Mouse (Mus musculus): Measurements from ENCODE around the gene Dbh. TPM values are rescaled to one million over a fixed set of nuclear protein-coding genes. Genes with fewer than 3 reads are reported as not detected.

The Dbh gene
- polyA plus RNA-seq (2014; fragmentation: Nextera tagmentation; extraction: Ambion mirVana): 0.20 and 0.75 TPM in 2 replicates

- TF ChIP-seq CTCF (IDR thresholded peaks at IDR 0.05; ENCODE audit: low read depth): no peak
Observed at GRCm38 (mm10) chr2:27164796-27165590, at the start of gene Dbh. Dbh (plus strand) TSS chr2:27165233.

GRCm38 (mm10) chr2:27118452-27118851 lies 46.6 kb upstream of the Dbh start:
- H3K36me3 ChIP-seq (ENCODE audit: insufficient read depth): no peaks in the 10 kb centered on the region
- no peak overlapping the region for H3K4me2 ChIP-seq
- DNase-seq: peak; percentile 27
- 33% methylated on average over 4 of the region's 4 CpGs for WGBS
- H3K27ac ChIP-seq (ENCODE audit: low read depth): no peak overlapping the region
- peaks cover 23% of the 10 kb centered on the region; the same call in 1 of the 2 replicates for H3K4me1 ChIP-seq (ENCODE audit: insufficient read depth)
- ATAC-seq (ENCODE audit: insufficient read depth): no peak
- TF ChIP-seq CTCF (IDR thresholded peaks at IDR 0.05; ENCODE audit: low read depth): no peak
- no peaks in the 10 kb centered on the region for H3K9me3 ChIP-seq (ENCODE audit: low read depth, low read length)
- no peak overlapping the region for H3K4me3 ChIP-seq (ENCODE audit: low read depth, low read length)
- H3K9ac ChIP-seq: no peak overlapping the region
- no peaks in the 10 kb centered on the region for H3K27me3 ChIP-seq (ENCODE audit: insufficient read depth, low read length)

More at GRCm38 (mm10) chr2:27164796-27165590, at the start of gene Dbh:
- Histone ChIP-seq H3K9me3 (ENCODE audit: low read depth, low read length) (no peaks in the 10 kb centered on the region), H3K27me3 (ENCODE audit: insufficient read depth, low read length) (no peaks in the 10 kb centered on the region), H3K4me2 (no peak within 1 kb of the TSS), H3K27ac (ENCODE audit: low read depth) (no peak within 1 kb of the TSS), H3K9ac (no peak within 1 kb of the TSS), H3K4me1 (ENCODE audit: insufficient read depth) (no peaks in the 10 kb centered on the region), H3K36me3 (ENCODE audit: insufficient read depth) (no peaks in the 10 kb centered on the region), H3K4me3 (ENCODE audit: low read depth, low read length) (no peak within 1 kb of the TSS)
- ATAC-seq (ENCODE audit: insufficient read depth) (no peak), DNase-seq (no peak)
- WGBS: 70% methylated on average over 12 of the region's 12 CpGs

GRCm38 (mm10) chr2:27119766-27120165 lies 45.3 kb upstream of the Dbh start:
- peaks cover 23% of the 10 kb centered on the region; the same call in 1 of the 2 replicates for H3K4me1 ChIP-seq (ENCODE audit: insufficient read depth)
- no peak for TF ChIP-seq CTCF (IDR thresholded peaks at IDR 0.05; ENCODE audit: low read depth)
- H3K9me3 ChIP-seq (ENCODE audit: low read depth, low read length): no peaks in the 10 kb centered on the region
- H3K4me3 ChIP-seq (ENCODE audit: low read depth, low read length): no peak overlapping the region
- H3K36me3 ChIP-seq (ENCODE audit: insufficient read depth): no peaks in the 10 kb centered on the region
- DNase-seq (no peak), ATAC-seq (ENCODE audit: insufficient read depth) (peak; percentile 28; the same call in 1 of the 2 replicates)
- H3K27me3 ChIP-seq (ENCODE audit: insufficient read depth, low read length): no peaks in the 10 kb centered on the region
- 80% methylated on average over 2 of the region's 2 CpGs for WGBS
- no peak overlapping the region for H3K4me2 ChIP-seq
- peak overlapping the region; percentile 69 for H3K27ac ChIP-seq (ENCODE audit: low read depth)
- H3K9ac ChIP-seq: no peak overlapping the region

GRCm38 (mm10) chr2:27120241-27120641 lies 44.8 kb upstream of the Dbh start:
- H3K4me2 ChIP-seq: no peak overlapping the region
- DNase-seq (peak; percentile 88), ATAC-seq (ENCODE audit: insufficient read depth) (peak; percentile 94)
- H3K27ac ChIP-seq (ENCODE audit: low read depth): peak overlapping the region; percentile 69; the same call in 1 of the 2 replicates
- no peak for TF ChIP-seq CTCF (IDR thresholded peaks at IDR 0.05; ENCODE audit: low read depth)
- no peak overlapping the region for H3K9ac ChIP-seq
- no peaks in the 10 kb centered on the region for H3K9me3 ChIP-seq (ENCODE audit: low read depth, low read length)
- 39% methylated on average over 8 of the region's 8 CpGs for WGBS
- peaks cover 23% of the 10 kb centered on the region; the same call in 1 of the 2 replicates for H3K4me1 ChIP-seq (ENCODE audit: insufficient read depth)
- no peaks in the 10 kb centered on the region for H3K36me3 ChIP-seq (ENCODE audit: insufficient read depth)
- H3K4me3 ChIP-seq (ENCODE audit: low read depth, low read length): no peak overlapping the region
- no peaks in the 10 kb centered on the region for H3K27me3 ChIP-seq (ENCODE audit: insufficient read depth, low read length)

- Histone ChIP-seq H3K27me3 (ENCODE audit: insufficient read depth, low read length) (no peaks in the 10 kb centered on the region), H3K9me3 (ENCODE audit: low read depth, low read length) (no peaks in the 10 kb centered on the region), H3K4me1 (ENCODE audit: insufficient read depth) (peaks cover 23% of the 10 kb centered on the region; the same call in 1 of the 2 replicates), H3K9ac (no peak overlapping the region), H3K27ac (ENCODE audit: low read depth) (peak overlapping the region; percentile 42; the same call in 1 of the 2 replicates), H3K36me3 (ENCODE audit: insufficient read depth) (no peaks in the 10 kb centered on the region), H3K4me3 (ENCODE audit: low read depth, low read length) (no peak overlapping the region), H3K4me2 (no peak overlapping the region)
- DNase-seq (peak; percentile 60), ATAC-seq (ENCODE audit: insufficient read depth) (0 out of 2 replicates have a peak, but pooled peaks have one; percentile 2)
- no peak for TF ChIP-seq CTCF (IDR thresholded peaks at IDR 0.05; ENCODE audit: low read depth)
- WGBS: 25% methylated on average over 9 of the region's 9 CpGs
Observed at GRCm38 (mm10) chr2:27121626-27122355, 43.2 kb upstream of the Dbh start.

- H3K27me3 ChIP-seq (ENCODE audit: insufficient read depth, low read length): no peaks in the 10 kb centered on the region
- no peak for TF ChIP-seq CTCF (IDR thresholded peaks at IDR 0.05; ENCODE audit: low read depth)
- peaks cover 23% of the 10 kb centered on the region; the same call in 1 of the 2 replicates for H3K4me1 ChIP-seq (ENCODE audit: insufficient read depth)
- H3K9me3 ChIP-seq (ENCODE audit: low read depth, low read length): no peaks in the 10 kb centered on the region
- no peak for ATAC-seq (ENCODE audit: insufficient read depth)
- H3K9ac ChIP-seq: no peak overlapping the region
- H3K36me3 ChIP-seq (ENCODE audit: insufficient read depth): no peaks in the 10 kb centered on the region
- peak overlapping the region; percentile 36; the same call in 1 of the 2 replicates for H3K27ac ChIP-seq (ENCODE audit: low read depth)
- H3K4me3 ChIP-seq (ENCODE audit: low read depth, low read length): no peak overlapping the region
- 73% methylated on average over 9 of the region's 9 CpGs for WGBS
- DNase-seq: no peak
- no peak overlapping the region for H3K4me2 ChIP-seq
Observed at GRCm38 (mm10) chr2:27122578-27122977, 42.5 kb upstream of the Dbh start.

- H3K4me3 ChIP-seq (ENCODE audit: low read depth, low read length): no peak overlapping the region
- DNase-seq (no peak), ATAC-seq (ENCODE audit: insufficient read depth) (no peak)
- no peak overlapping the region for H3K27ac ChIP-seq (ENCODE audit: low read depth)
- no peaks in the 10 kb centered on the region for H3K9me3 ChIP-seq (ENCODE audit: low read depth, low read length)
- WGBS: 85% methylated on average over 4 of the region's 4 CpGs
- no peaks in the 10 kb centered on the region for H3K27me3 ChIP-seq (ENCODE audit: insufficient read depth, low read length)
- H3K36me3 ChIP-seq (ENCODE audit: insufficient read depth): no peaks in the 10 kb centered on the region
- peaks cover 23% of the 10 kb centered on the region; the same call in 1 of the 2 replicates for H3K4me1 ChIP-seq (ENCODE audit: insufficient read depth)
- no peak overlapping the region for H3K4me2 ChIP-seq
- no peak overlapping the region for H3K9ac ChIP-seq
- 0 out of 2 replicates have a peak, but pooled peaks have one; percentile 22 for TF ChIP-seq CTCF (IDR thresholded peaks at IDR 0.05; ENCODE audit: low read depth)
Observed at GRCm38 (mm10) chr2:27123121-27123520, 41.9 kb upstream of the Dbh start.
